ENCODE assay signal across 17 mouse cellular contexts in the genomic region with DNA sequence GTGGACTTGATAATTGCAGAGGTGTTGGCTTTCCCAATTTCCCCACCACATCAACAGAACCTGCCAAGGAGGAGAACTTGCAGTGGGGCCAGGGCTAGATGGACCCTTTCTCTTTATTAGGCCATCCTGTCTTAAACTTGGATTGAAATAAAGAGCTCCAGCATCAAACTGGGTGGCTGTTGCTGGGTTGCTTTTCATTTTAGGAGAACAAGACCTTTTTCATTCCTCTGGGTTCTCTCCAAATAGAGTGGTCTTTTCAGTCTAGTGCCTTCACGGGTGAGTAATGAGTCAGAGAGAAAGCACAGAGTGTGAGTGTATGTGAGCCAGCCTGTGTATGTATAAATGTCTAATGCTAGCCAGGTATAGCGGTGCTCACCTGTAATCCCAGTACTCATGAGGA. TPM values are rescaled to one million over a fixed set of nuclear protein-coding genes. Genes with fewer than 3 reads are reported as not detected.
DNase-seq lines count a peak whose midpoint lies in the region; ATAC-seq and TF ChIP-seq lines count a peak whose summit lies in the region.
"Had no signal": no experiment of that assay in that cellular context is flagged by ENCODE, and none has a peak within 500 bp of the region (broad histone marks: within the 10 kb centered on the region; RNA-seq: fewer than 3 reads in every experiment).

No protein-coding gene starts in this region.

- H3K9me3 ChIP-seq in heart, embryonic 14.5 days (ENCODE audit: control insufficient read depth, low read length): no peaks in the 10 kb centered on the region
- no peaks in the 10 kb centered on the region for H3K9me3 ChIP-seq in lung, embryonic 16.5 days (ENCODE audit: control insufficient read depth, low read length)
- H3K9me3 ChIP-seq in limb, embryonic 12.5 days: no peaks in the 10 kb centered on the region
- H3K9me3 ChIP-seq: forebrain, embryonic 15.5 days had no signal

- no peak for ATAC-seq in heart, embryonic 14.5 days (ENCODE audit: insufficient number of reproducible peaks, insufficient read depth, low FRiP score, low read depth)
- ATAC-seq in lung, embryonic 16.5 days (ENCODE audit: low read depth): no peak
- no peak for ATAC-seq in limb, embryonic 12.5 days (ENCODE audit: insufficient number of reproducible peaks, insufficient read depth, low FRiP score, low TSS enrichment, low read depth)
- ATAC-seq: activated CD4-positive, CD25-positive, alpha-beta regulatory T cell, adult 4 months; forebrain, embryonic 15.5 days; inflammation-experienced regulatory T-cells, adult 6 months; Patski had no signal

- peak overlapping the region; percentile 23 to 68; a peak in 2 of 4 replicates for H3K27ac ChIP-seq in heart, embryonic 14.5 days (replicated peaks in 1 of 2; ENCODE audit: control insufficient read depth in 1 of 2, insufficient read depth in 1 of 2, low read depth in 2 of 2, low read length in 2 of 2)
- no peak overlapping the region for H3K27ac ChIP-seq in heart, adult 2 months
- peak overlapping the region; percentile 81 for H3K27ac ChIP-seq in lung, embryonic 16.5 days (ENCODE audit: low read length)
- H3K27ac ChIP-seq in limb, embryonic 12.5 days: peak overlapping the region; percentile 37; the same call in 1 of the 2 replicates
- H3K27ac ChIP-seq: forebrain, embryonic 15.5 days; macrophage had no signal

- WGBS in heart, embryonic 14.5 days: 83% methylated on average over 2 of the region's 2 CpGs
- WGBS in heart, adult 2 months: 66% methylated on average over 2 of the region's 2 CpGs
- 65% methylated on average over 2 of the region's 2 CpGs for WGBS in lung, embryonic 16.5 days
- 77% methylated on average over 2 of the region's 2 CpGs for WGBS in limb, embryonic 12.5 days

- intact Hi-C loops in heart, adult 2 months (cut with DNase I): no loop called here

- H3K27me3 ChIP-seq in heart, embryonic 14.5 days (ENCODE audit: control insufficient read depth, insufficient read depth, low read length): no peaks in the 10 kb centered on the region
- no peaks in the 10 kb centered on the region for H3K27me3 ChIP-seq in heart, adult 2 months (ENCODE audit: control insufficient read depth, insufficient read depth, low read length)
- no peaks in the 10 kb centered on the region for H3K27me3 ChIP-seq in lung, embryonic 16.5 days (ENCODE audit: control insufficient read depth, insufficient read depth, low read depth, low read length)
- H3K27me3 ChIP-seq in limb, embryonic 12.5 days: 0 out of 2 replicates have a peak, but pooled peaks cover 6% of the 10 kb centered on the region
- H3K27me3 ChIP-seq: forebrain, embryonic 15.5 days had no signal

- TF ChIP-seq EP300 in heart, adult 2 months (IDR thresholded peaks at IDR 0.05; ENCODE audit: insufficient read depth, low read depth, low read length): no peak

- H3K4me2 ChIP-seq in heart, embryonic 14.5 days (ENCODE audit: low read length): no peak overlapping the region
- H3K4me2 ChIP-seq in lung, embryonic 16.5 days (ENCODE audit: low read depth, low read length): no peak overlapping the region
- no peak overlapping the region for H3K4me2 ChIP-seq in limb, embryonic 12.5 days
- H3K4me2 ChIP-seq: forebrain, embryonic 15.5 days; liver, embryonic 11.5 days; midbrain, embryonic 11.5 days had no signal

- no peak overlapping the region for H3K9ac ChIP-seq in heart, embryonic 14.5 days (ENCODE audit: low read length)
- no peak overlapping the region for H3K9ac ChIP-seq in heart, adult 2 months (ENCODE audit: low read depth, low read length)
- H3K9ac ChIP-seq in lung, embryonic 16.5 days (ENCODE audit: low read length): peak overlapping the region; percentile 39; the same call in 1 of the 2 replicates
- H3K9ac ChIP-seq in limb, embryonic 12.5 days (replicated peaks): no peak overlapping the region
- H3K9ac ChIP-seq: forebrain, embryonic 15.5 days had no signal

- H3K36me3 ChIP-seq in heart, embryonic 14.5 days (ENCODE audit: control insufficient read depth, insufficient read depth, low read length): no peaks in the 10 kb centered on the region
- no peaks in the 10 kb centered on the region for H3K36me3 ChIP-seq in heart, adult 2 months (ENCODE audit: control insufficient read depth, insufficient read depth, low read length)
- H3K36me3 ChIP-seq in lung, embryonic 16.5 days (ENCODE audit: control insufficient read depth, insufficient read depth, low read length): no peaks in the 10 kb centered on the region
- H3K36me3 ChIP-seq in limb, embryonic 12.5 days: no peaks in the 10 kb centered on the region
- H3K36me3 ChIP-seq: forebrain, embryonic 15.5 days had no signal

- no peak overlapping the region for H3K4me3 ChIP-seq in heart, embryonic 14.5 days (ENCODE audit: control insufficient read depth in 1 of 2, insufficient read depth in 1 of 2, low read depth in 1 of 2, low read length in 2 of 2)
- H3K4me3 ChIP-seq in heart, adult 2 months: no peak overlapping the region
- H3K4me3 ChIP-seq in lung, embryonic 16.5 days (ENCODE audit: low read length): no peak overlapping the region
- H3K4me3 ChIP-seq in limb, embryonic 12.5 days (replicated peaks): no peak overlapping the region
- H3K4me3 ChIP-seq: erythroblast, embryonic 14.5 days; forebrain, embryonic 15.5 days had no signal

- DNase-seq in heart, adult 2 months: no peak
- peak; percentile 19 to 31 for DNase-seq in layer of hippocampus, adult 8-10 months (ENCODE audit: low spot score in 2 of 2)
- no peak for DNase-seq in layer of hippocampus, postnatal 36 days
- DNase-seq in lung, postnatal 25 days (ENCODE audit: low spot score): no peak
- DNase-seq in kidney, adult 18-20 months: no peak
- DNase-seq: thymus, postnatal 36 days had no signal

- H3K4me1 ChIP-seq in heart, embryonic 14.5 days (ENCODE audit: control insufficient read depth in 2 of 2, insufficient read depth in 2 of 2, low read length in 2 of 2): peaks cover 4 to 5% of the 10 kb centered on the region in 2 experiments; a peak in 2 of 4 replicates
- peaks cover 4% of the 10 kb centered on the region for H3K4me1 ChIP-seq in heart, adult 2 months (ENCODE audit: control insufficient read depth, insufficient read depth, low read length)
- peaks cover 11% of the 10 kb centered on the region for H3K4me1 ChIP-seq in lung, embryonic 16.5 days (replicated peaks; ENCODE audit: control insufficient read depth, insufficient read depth, low read length)
- H3K4me1 ChIP-seq in limb, embryonic 12.5 days (replicated peaks): peaks cover 15% of the 10 kb centered on the region
- H3K4me1 ChIP-seq: forebrain, embryonic 15.5 days had no signal

- no peak for TF ChIP-seq CTCF in heart, adult 2 months (IDR thresholded peaks at IDR 0.05)

- TF ChIP-seq POLR2A in heart, adult 2 months (IDR thresholded peaks at IDR 0.05; ENCODE audit: insufficient read depth, low read depth, low read length): no peak

- H3K79me2 ChIP-seq in heart, adult 2 months (replicated peaks; ENCODE audit: control insufficient read depth, insufficient read depth, low read length): no peaks in the 10 kb centered on the region

RNA-seq across cellular contexts. Expression of gene Atl2, which starts 24.4 kb away (rescaled TPM):
- polyA plus RNA-seq in heart, embryonic 14.5 days (2014; fragmentation: Nextera tagmentation; extraction: Ambion mirVana): 26.7 and 26.9 TPM in 2 replicates
- 10 to 100 TPM; 31.9 to 36.4 TPM for total RNA-seq in heart, adult 2 months (2021)
- polyA plus RNA-seq in heart, adult 2 months (2012; rRNA removed): 16.0 and 26.3 TPM in 2 replicates
- 10 to 100 TPM; 53.6 to 57.1 (median 55.0) TPM for total RNA-seq in layer of hippocampus, adult 8-10 months (2022)
- 10 to 100 TPM; 50.5 to 59.4 TPM for total RNA-seq in layer of hippocampus, postnatal 36 days (2021)
- 38.4 and 39.0 TPM in 2 replicates for polyA plus RNA-seq in lung, embryonic 16.5 days (2015; fragmentation: Nextera tagmentation; extraction: Ambion mirVana)
- polyA plus RNA-seq in limb, embryonic 12.5 days (2016; fragmentation: Nextera tagmentation; extraction: Ambion mirVana): 37.7 and 38.1 TPM in 2 replicates

Comparison
In these comparisons a context has a peak if more than half of its experiments do, and no peak if none do; other contexts are left out.
1. DNase-seq: peak in layer of hippocampus, adult 8-10 months (2 of 2); none in heart, adult 2 months (0 of 2), layer of hippocampus, postnatal 36 days (0 of 2), lung, postnatal 25 days (single experiment) and kidney, adult 18-20 months (single experiment).